Mouse (Mus musculus): ENCODE results near the gene Opa3. TPM values are rescaled to one million over a fixed set of nuclear protein-coding genes. Genes with fewer than 3 reads are reported as not detected.

Opa3 gene
- total RNA-seq, 2 experiments from 2014 or later, result 46.6 to 47.3 TPM

DNA sequence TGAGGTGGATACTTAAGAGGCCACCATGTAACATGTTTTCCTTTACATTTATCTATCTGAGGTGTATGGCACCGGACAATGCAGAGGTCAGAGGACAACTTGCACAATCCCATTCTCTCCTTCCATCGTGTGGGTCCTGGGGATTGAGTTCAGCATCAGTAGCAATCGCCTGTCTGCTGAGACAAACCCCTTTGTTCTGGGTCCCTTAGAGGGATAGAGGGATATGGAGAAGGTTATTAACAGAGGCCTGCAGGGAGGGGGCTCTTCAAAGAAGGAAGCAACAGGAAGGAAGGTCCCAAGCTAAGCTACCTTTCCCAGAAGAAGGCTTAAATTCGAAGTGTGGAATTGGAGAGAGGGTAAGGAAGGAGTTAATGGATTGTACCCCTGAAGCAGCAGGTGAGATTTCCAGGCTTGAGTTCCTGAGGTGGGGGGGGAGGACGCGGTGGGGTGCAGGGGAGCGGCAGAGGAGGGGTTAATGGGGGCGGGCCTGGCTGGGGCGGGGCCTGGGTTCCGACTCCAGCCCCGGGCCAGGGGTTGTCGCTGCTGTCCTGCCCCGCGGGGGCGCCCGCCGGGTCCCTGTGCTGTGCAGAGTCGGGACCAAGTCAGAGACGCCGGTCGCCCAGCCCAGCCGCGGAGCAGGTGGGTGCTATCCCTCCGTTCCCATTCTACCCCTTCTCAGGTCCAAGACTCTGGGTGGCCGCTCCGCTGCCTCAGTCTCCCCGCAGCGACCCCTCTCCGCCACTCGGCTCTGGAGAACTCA is 16.0 kb upstream of the Opa3 start, which contains the start of gene Gpr4:
Gene Gpr4, plus strand, starts transcription at position 543 of the 760 bp plus-strand sequence.
- no peak for DNase-seq (ENCODE audit: low spot score in 2 of 2)
- intact Hi-C loops (cut with DNase I), result no loop called here

DNA sequence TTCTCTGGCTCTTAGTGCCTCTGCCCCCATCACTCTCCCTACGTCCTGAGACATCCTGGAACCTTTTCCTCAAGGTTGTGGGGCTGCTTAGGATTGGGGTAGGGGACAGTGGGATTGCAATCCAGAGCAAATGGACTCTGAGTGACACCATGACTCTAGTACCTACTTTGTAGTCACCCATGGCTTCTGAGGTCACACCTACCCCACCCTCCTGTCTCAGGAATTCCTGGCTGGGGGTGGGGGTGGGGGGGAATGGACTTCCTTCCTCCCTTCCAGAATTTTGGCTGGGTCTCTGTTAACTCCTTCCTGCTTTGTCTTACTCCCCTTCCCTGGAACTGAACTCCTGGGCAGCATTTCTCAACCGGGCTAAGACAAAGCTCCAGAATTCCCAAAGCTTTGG is 14.7 kb upstream of the Opa3 start:
- DNase-seq (ENCODE audit: low spot score in 2 of 2), result no peak
- intact Hi-C loops (cut with DNase I), result no loop called here

DNA sequence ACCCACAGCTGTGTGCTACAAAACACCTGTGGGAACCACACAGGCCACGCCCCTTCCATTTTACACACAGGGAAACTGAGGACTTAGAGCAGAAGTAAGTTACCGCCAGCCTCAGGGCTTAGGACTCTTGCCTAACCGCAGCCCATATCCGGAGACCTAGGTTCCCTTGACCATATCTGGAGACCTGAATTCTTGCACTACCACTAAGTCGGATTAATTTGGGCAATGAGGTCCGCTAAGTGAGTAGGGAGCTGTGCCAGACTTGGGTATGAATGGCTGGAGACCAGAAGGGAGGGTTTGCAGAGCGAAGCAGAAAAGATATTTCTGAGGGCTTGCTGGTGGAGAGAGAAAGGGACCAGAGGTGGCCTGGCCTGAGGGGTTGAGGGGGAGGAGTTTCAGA is 13.8 kb upstream of the Opa3 start:
- intact Hi-C loops (cut with DNase I), result no loop called here
- no peak for DNase-seq (ENCODE audit: low spot score in 2 of 2)

DNA sequence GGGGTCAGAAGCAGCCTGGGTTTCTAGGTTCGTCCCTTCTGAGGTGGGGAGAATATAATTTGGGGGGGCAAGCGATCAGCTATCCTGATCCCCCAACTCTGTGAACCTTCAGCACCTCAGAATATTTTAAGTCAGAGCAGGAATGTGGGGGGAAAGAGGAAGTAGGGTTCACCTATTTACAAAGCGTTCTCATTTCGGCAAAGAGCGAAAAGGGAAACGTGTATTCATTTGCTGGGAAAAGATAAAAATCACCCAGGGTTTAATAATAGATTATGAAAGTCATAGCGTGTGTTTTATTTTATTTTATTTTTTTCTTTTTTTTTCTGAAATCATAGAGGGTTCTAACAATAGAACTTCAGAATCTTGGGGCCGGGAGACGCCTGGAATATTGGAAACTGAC is 13.2 kb upstream of the Opa3 start:
- no peak for DNase-seq (ENCODE audit: low spot score in 2 of 2)
- intact Hi-C loops (cut with DNase I), result no loop called here

DNA sequence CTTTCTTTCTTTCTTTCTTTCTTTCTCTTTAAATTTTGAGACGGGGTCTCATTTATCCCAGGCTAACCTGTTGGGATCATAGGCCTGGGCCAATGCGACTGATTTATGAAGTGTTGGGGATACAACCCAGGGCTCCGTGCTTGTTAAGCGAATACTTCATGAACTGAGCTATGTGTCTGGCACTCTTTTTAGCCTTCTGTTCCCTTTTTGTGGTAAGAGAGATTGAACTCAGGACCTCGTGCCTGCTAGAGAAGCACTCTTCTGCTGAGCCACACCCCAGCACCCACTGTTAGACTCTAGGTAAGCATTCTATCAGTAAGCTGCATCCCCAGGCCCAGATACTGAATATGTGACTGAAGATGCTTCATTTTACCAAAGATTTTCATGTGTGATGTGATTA is 10.6 kb upstream of the Opa3 start:
- DNase-seq (ENCODE audit: low spot score in 2 of 2), result no peak
- intact Hi-C loops (cut with DNase I), result no loop called here

DNA sequence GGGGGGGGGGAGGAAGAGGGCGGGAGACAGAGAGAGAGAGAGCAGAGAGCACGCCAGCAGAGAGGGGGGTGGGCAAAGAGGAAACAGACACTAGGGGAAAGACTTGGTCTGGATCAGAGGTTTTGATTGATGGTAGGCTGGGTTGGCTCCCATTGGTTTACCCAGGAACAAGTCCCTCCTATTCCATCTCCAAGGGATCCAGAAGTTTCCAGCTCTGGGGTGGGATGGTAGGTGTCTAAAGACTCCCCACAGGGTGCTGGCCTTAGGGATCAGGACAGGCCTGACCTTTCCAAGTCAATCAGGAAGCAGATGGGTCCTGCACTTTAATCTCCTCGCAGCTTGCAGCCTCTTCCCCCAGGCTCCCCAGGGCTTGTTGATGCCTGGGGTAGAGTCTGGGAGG is 10.2 kb upstream of the Opa3 start:
- no peak for DNase-seq (ENCODE audit: low spot score in 2 of 2)
- intact Hi-C loops (cut with DNase I), result no loop called here

DNA sequence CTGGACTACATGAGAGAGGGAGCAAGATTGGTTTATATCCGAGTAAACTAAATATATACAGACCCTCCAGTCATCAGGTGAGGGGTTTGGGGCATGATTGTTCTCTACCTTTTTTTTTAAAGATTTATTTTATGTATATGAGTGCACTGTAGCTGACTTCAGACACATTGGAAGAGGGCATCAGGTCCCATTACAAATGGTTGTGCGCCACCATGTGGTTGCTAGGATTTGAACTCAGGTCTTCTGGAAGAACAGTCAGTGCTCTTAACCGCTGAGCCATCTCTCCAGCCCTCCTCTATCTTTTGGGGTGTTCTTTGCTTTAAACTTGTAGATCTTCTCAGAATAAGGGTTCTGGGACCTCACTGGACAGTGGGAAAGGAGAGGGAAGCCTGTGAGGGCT is 8.1 kb upstream of the Opa3 start:
- intact Hi-C loops (cut with DNase I), result no loop called here
- DNase-seq (ENCODE audit: low spot score in 2 of 2), result no peak

DNA sequence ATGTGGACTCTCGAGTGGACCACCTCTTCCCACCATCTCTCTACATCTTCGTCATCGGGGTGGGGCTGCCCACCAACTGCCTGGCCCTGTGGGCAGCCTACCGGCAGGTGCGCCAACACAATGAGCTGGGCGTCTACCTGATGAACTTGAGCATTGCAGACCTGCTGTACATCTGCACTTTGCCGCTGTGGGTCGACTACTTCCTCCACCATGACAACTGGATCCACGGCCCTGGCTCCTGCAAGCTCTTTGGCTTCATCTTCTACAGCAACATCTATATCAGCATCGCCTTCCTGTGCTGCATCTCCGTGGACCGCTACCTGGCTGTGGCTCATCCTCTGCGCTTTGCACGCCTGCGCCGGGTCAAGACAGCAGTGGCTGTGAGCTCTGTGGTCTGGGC is 5.9 kb upstream of the Opa3 start:
- intact Hi-C loops (cut with DNase I), result no loop called here
- DNase-seq (ENCODE audit: low spot score in 2 of 2), result no peak

DNA sequence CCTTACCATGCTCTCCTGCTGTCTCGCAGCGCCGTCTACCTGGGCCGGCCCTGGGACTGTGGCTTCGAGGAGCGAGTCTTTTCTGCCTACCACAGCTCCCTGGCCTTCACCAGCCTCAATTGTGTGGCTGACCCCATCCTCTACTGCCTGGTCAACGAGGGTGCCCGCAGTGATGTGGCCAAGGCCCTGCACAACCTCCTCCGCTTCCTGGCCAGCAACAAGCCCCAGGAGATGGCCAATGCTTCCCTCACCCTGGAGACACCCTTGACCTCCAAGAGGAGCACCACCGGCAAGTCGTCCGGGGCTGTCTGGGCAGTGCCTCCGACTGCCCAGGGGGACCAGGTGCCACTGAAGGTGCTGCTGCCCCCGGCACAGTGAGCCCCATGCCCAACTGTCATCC is 5.3 kb upstream of the Opa3 start:
- no peak for DNase-seq (ENCODE audit: low spot score in 2 of 2)
- intact Hi-C loops (cut with DNase I), result no loop called here

DNA sequence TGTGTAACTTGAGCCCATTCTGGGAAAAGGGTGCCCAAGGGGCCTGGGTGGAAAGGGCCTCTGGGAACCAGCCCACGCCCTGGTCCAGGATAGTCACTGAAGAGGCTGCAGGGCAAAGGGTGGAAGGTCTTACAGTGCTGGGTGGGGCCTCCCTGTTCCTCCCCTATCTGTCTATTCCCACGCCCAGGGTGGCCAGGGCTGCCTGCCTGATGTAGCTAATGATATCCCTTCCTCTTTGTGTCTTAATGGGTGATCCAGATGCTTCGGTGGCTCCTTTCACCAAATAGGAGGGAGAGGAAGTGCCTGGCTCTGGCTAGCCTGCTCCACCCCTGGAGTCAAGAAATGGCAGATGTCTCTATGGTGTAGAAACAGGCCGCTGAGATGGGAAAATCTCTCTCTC is 3.2 kb upstream of the Opa3 start:
- no peak for DNase-seq (ENCODE audit: low spot score in 2 of 2)
- intact Hi-C loops (cut with DNase I), result loop anchor here (5.0 kb wide), 1 partner anchor 48 kb away; the partner anchor contains the start of gene Eml2

DNA sequence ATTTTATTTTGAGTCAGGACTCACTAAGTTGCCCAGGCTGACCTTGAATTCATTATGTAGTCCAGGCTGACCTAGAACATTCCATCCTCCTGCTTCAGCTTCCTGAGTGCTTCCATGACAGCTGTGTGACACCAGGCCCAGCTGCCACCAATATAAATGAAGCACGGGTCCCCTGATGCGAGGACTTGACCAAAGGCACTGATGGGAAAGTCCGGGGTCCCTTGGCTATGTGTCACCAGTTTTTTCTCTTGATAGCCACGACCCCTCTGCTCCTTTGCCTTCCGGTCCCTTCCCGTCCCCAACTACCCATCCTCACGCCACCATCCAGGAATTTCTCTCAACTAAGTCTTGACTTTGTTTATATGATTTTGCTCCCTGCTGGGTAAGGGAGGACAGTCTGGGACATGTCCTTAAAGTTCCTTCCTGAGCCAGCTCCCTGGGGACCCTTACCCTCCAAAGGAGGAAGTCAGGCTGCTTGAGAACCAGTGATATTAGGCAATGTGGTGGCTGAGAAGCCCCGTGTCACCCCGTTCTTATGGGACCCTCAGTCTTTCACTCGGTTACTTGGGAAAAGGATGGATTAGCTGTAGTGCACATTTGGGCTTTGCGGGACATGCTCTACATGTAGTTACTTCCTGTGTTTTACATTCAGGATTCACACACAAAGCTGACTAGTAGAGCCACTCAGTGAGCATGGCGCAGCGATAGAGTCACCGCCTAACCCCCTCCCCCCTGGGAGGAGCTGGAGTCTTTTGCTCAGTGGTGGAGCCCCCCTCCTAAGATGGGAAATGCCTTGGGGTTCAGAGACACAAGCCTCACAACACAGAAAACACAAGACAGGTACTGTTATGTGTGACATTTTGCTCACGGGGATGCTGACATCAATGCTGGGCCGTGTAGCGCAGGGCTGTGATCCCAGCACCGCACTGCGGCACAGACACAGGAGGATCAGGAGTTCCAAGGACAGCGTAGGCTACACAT is 1.0 kb upstream of the Opa3 start:
- intact Hi-C loops (cut with DNase I), result loop anchor here (5.0 kb wide), 1 partner anchor 50 kb away; the partner anchor contains the start of gene Eml2
- DNase-seq (ENCODE audit: low spot score in 2 of 2), result peak; percentile 28 to 66

DNA sequence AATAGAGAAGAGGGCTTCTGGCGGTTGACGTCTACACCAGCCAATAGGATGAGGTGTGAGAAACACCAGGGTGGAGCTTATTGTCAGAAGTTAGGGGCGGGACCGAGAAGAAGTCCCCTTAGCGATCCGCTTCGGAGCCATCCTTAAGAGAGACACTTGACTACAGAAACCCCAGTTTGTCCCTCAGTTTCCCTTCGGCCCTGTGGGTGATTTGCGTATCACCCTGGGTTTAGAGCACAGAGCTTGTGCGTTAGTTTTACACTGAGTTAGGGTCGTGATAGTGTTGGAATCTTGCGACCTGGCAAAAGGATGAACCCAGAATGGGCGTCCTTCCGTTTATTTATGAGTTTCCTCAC is 637 bp downstream of the Opa3 start:
- intact Hi-C loops (cut with DNase I), result loop anchor here (1.0 to 5.0 kb wide), 3 partner anchors 43 to 114 kb away; partner anchors contain the start of genes Eml2 and Vasp
- DNase-seq (ENCODE audit: low spot score in 2 of 2), result no peak

DNA sequence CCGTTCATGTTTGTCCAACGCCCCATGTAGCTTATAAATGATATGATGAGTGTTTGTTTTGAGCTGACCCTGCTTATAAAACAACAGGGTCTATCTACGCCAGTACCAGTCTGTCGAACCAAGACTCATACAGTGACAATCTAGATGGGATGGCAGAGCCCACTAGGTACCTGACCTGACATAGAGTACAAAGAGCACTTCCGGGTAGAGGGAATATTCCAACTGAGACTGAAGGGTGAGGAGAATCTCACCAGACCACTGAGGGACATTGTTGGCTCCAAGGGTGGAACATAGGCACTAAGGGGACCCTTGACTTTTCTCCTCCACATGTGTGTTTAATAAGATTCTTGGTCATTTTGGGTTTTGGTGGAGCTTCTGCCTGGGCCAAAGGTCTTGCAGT is 1.3 kb downstream of the Opa3 start:
- DNase-seq (ENCODE audit: low spot score in 2 of 2), result no peak
- intact Hi-C loops (cut with DNase I), result loop anchor here (2.0 to 5.0 kb wide), 2 partner anchors 52 to 113 kb away; partner anchors contain the start of gene Eml2

DNA sequence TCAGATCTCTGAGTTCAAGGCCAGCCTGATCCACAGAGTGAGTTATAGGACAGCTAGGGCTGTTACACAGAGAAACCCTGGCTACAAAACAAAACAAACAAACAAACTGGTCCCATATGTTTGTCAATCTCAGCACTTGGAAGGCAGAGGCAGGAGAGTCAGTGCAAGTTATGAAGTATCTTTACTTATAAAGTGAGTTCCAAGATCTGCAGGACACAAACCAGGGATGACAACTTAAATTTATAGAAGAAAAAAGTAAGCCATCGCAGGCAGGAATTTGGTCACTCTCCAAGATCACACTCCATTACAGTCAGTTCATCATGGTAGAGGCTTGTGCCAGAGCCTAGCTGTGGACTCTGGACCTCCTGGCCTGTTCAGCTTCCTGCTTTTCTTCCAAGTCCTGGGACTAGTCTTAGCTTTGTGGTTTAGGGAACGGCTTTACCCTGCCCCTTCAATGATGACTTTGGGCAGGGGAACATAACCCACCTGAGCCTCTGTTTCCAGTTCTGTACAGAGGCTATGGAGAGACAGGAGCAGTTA is 2.0 kb downstream of the Opa3 start:
- DNase-seq (ENCODE audit: low spot score in 2 of 2), result no peak
- intact Hi-C loops (cut with DNase I), result no loop called here

DNA sequence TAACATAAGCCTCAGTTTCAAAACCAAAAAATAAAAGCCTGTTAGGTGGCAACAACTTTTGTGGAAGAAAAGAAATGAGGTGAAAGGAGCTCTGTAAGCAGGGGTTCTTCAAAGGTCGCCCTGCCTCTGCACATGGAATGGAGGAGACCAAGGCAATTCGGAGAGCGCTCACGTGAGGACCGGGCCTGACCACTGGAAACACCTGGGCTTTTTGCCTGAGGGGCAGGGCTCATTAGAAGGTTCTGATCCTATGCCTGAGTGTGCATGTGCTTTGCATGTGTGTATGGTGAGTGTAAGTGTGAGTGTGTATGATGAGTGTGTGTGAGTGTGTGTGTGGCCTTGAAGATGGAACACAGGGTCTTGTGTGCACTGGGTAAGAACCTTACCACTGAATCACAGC is 2.8 kb downstream of the Opa3 start:
- no peak for DNase-seq (ENCODE audit: low spot score in 2 of 2)
- intact Hi-C loops (cut with DNase I), result no loop called here

DNA sequence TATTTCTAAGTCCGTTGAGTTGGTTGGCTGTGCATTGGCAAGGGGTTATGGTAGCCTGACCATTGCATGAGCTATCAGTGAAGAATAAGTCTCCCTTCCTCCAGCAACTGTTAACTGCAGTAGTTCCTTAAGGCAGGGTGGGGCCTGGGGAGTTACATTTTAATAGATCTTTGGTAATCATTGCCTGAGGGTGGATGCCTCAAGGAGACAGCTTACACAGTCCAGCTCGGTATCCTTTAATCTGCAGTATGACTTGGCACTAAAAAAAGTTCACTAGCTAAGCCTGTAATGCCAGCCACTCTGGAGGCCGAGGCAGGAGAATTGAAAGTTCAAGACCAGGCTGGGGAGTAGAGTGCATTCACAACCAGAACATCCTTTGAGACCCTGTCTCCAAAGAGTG is 3.7 kb downstream of the Opa3 start:
- DNase-seq (ENCODE audit: low spot score in 2 of 2), result no peak
- intact Hi-C loops (cut with DNase I), result no loop called here

DNA sequence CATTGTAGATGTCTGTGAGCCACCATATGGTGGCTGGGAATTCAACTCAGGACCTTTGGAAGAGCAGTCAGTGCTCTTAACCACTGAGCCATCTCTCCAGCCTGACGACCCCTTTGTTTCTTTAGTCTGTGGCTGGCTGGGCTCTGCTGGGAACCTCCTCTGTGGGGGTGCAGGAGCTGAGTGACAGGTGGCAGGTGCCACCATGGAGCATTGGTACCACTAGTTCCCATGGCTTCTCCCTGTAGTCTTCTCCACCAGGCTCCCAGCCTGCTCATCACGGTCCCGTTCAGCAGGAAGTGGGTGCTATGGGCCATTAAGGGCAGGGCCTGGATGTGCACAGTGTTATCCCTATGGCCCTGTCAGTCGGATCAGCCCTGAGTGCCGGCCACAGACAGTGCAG is 6.5 kb downstream of the Opa3 start:
- DNase-seq (ENCODE audit: low spot score in 2 of 2), result no peak
- intact Hi-C loops (cut with DNase I), result no loop called here

DNA sequence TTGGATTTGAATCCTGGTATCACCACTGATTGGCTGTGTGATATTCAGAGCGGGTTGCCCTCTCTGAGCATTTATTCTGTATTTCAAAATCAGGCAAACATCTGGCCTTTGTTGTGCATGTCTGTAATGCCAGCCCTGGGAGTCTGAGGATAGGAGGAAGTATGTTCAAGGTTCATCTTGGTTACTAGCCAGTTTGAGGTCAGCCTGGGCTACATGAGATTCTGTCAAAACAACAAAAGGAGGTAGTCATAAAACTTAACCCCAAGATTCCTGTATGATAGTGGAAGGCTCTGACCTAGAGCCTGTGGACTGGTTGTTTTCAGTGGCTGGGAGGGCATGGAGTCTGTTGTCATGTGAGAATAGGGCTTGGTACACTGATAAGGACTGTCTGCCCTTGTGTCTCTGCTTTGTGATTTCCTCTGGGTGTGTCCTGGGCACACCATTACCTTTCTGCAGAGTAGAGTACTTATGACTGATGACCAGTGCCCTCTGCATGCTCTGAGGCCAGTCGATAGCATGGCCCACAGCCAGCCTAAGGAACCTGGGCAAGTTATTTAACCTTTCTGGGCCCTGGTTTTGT is 7.0 kb downstream of the Opa3 start:
- no peak for DNase-seq (ENCODE audit: low spot score in 2 of 2)
- intact Hi-C loops (cut with DNase I), result no loop called here

DNA sequence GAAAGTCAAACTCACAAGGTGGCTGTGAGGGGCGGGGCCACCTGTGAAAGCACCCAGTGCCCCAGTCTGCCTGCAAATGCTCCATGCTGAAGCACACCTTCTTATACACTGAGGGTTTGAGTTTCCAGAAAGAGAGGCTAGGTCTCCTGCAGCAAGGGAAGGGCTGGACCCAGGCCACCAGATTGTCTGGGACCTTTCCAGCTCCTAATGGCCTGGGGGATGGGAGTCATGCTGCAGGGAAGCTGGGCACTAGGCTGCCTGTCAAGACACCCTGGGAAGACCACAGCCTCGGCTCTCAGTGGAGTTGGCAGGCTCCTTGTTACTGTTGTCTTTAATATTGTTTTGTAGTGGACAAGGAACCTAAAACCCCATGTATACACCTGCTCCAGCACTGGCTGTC is 8.3 kb downstream of the Opa3 start:
- intact Hi-C loops (cut with DNase I), result no loop called here
- no peak for DNase-seq (ENCODE audit: low spot score in 2 of 2)

DNA sequence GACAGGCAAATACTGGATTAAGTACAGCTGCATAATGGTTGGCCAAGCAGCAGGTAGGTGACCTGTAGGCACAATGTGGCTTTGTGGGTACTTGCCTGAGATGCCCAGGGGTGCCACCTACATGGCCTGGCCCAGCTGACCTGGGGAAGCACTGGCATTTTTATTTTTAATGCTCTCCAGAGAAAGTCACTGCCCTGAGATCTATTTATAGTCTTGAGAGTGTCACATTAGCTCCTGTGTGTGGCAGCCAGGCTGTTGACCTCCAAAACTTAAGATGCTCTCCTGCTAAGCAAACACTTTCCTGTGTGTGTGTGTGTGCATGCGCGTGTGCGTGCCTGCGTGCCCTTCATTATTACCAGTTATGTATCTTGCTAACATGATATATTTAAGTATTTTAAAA is 10.2 kb downstream of the Opa3 start:
- no peak for DNase-seq (ENCODE audit: low spot score in 2 of 2)
- intact Hi-C loops (cut with DNase I), result loop anchor here (2.0 kb wide), 3 partner anchors 44 to 104 kb away; partner anchors contain the start of gene Rtn2

All from left cerebral cortex, postnatal 25 days (tissue).